Mouse (Mus musculus) lung, adult 2 months (tissue): ENCODE measurements around the gene Odf2l.

Experiments used
- CTCF ChIP-seq: fragments of 200-500 bp; IDR thresholded peaks from 2 replicates; pipeline ENCODE4 v1.5.1; 2011; ENCODE audit warnings: mild to moderate bottlenecking, low read length, control low read depth; ENCODE audit not compliant: insufficient read depth
- POLR2A ChIP-seq: fragments of 200-500 bp; IDR thresholded peaks from 2 replicates; pipeline ENCODE4 v1.6.1; 2011; ENCODE audit warnings: low read depth, mild to moderate bottlenecking, control low read depth, low read length, borderline replicate concordance; ENCODE audit errors: extremely low read depth

- no peak for TF ChIP-seq CTCF
- no peak for TF ChIP-seq POLR2A
These were observed 29.1 kb downstream of the Odf2l start for GRCm38 (mm10) chr3:145147483-145147882.
